Mouse (Mus musculus) ovary, adult 2 months (tissue): ENCODE data around the gene Itih2. TPM values are rescaled to one million over a fixed set of nuclear protein-coding genes. Genes with fewer than 3 reads are reported as not detected.

Source experiments
- polyA plus RNA-seq: library from polyadenylated mRNA; depleted of rRNA; stranded (reverse); fragments of >200 nt; gene quantifications from 2 replicates; pipeline ENCODE4 v1.2.3, GENCODE M21; 2012; rRNA removed

The Itih2 gene
- polyA plus RNA-seq: 5.0 and 7.0 TPM in 2 replicates

DNA sequence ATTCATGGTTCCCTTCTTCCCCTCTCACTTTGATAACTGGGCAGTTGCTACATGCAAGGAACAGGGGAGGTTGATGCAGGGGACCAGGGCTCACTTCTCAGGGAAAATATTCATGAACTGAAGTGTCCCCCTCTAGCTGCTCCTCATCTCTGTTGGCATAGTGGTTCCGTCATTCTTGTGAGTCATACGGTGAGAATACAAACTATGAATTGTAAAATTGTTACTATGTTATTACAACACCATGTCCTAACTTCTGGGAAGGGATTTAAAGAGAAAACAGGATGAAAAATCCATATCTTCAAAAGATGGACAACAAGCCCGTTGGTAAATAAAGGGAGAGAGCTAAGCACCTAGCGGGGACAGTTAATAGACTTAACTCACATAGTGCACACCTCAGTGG is at the start of gene Itih2:
Itih2 (minus strand) TSS at position 101 of the 400 bp plus-strand sequence.

DNA sequence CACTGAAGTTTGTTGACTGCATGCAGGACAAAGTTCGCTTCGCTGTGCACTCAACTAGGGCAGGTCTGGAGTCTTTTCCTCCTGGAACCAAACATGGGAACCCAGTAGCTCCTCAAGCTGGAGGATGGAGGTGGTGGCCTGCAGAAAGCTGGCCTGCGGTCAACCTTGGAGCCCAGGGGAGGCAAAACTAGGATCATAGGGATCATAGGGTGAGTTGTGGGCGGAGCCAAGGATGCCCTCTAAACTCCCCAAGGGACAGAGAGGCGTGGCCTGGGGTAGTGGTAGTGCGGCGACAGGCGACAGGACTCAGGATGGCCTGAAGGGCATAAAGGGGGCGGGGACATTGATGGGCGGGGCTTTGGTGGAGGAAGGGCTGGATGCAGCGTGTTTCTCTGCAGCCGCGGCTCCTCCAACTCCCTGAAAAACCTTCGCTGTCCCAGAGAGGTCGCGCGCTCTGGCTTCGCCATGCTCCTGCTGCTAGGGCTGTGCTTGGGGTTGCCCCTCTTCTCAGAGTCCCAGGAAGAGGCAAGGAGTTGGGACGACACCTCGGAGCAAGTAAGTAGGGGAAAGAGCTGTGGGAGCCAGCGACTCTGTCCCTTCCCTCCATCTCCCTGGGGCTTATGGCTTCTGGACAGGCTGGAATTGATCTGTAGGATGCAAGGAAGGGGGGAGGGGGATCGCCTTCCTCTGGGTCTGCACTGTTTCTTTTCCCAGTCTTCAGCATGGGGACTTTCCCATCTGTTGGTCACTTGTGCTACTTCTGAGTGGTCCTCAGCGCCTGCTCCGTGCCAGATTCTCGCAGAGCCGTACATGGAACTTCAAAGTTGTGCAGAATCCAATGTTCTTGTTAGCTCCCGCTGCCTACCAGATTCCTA is 22.2 kb upstream of the Itih2 start, which contains the start of gene Itih5:
Itih5 (plus strand) TSS at position 371 of the 875 bp plus-strand sequence.

DNA sequence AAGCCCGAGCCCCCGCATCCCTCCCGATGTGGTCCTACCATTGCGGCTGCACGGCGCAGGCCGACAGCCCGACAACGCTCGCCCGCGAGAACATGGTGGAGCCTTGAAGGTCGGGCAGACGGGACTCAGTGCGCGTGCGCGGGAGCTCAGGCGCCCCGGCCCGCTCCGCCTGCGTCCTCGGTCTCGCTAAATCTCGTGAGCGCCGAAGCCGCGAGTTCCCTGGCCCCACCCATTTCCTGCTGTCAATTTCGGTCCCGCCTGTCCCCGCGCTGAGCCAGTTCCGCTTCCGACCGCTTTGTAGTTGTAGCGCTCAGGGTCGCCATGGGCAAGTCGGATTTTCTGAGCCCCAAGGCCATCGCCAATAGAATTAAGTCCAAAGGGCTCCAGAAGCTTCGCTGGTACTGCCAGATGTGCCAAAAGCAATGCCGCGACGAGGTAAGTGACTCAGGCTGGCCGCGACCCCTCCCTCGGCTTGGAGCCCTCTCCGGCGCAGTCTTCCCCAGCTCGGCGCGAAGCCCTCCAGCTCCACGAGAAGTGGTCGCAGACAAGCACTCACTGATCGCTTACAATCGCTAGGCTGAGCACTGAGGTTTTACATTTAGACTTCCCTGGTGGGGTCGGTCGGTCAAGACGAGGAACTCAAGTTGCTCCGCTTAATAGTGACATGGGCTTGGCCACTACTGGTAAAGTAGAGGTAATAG is 50.7 kb downstream of the Itih2 start, which contains the start of the genes Atp5c1 and Kin:
Atp5c1 (minus strand) TSS at position 201 of the 701 bp plus-strand sequence.
Kin (plus strand) TSS at position 284 of the 701 bp plus-strand sequence.

DNA sequence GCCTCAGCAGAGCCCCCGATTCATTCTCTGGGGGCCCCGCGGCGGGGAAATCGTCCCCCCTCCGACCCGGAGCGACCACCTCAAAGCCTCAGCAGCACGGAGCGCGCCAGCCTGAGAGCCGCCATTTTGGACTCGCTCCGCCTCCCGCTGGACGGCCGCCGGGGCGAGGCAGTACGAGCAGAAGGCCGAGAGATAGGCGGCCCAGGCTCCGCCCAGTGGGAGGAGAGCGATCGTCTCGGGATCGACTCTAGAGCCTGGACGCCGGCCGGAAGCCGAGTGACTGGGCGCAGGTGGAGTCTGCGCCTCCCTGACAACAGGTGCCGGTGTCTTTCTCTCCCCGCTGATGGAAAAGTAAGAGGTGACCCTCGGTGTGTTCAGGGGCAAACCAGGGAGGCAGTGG is 82.7 kb downstream of the Itih2 start, which contains the start of gene Taf3:
Taf3 (minus strand) TSS at position 136 of the 400 bp plus-strand sequence.

Other genes with a start within 250 kb of the Itih2 start
- gene 9230102O04Rik, start 241.9 kb downstream of the Itih2 start, polyA plus RNA-seq: not detected in 2 replicates
- 1.2 and 1.8 TPM in 2 replicates for gene Gata3, start 241.4 kb downstream of the Itih2 start, polyA plus RNA-seq
- gene Taf3, start 82.8 kb downstream of the Itih2 start, polyA plus RNA-seq: 7.1 and 9.9 TPM in 2 replicates
- 270 and 315 TPM in 2 replicates for gene Atp5c1, start 50.9 kb downstream of the Itih2 start, polyA plus RNA-seq
- 2.6 and 2.7 TPM in 2 replicates for gene Kin, start 50.8 kb downstream of the Itih2 start, polyA plus RNA-seq
- 46.8 and 55.7 TPM in 2 replicates for gene Itih5, start 22.2 kb upstream of the Itih2 start, polyA plus RNA-seq
- 0.18 and 0.29 TPM in 2 replicates for gene Sfmbt2, start 239.1 kb upstream of the Itih2 start, polyA plus RNA-seq